Mouse (Mus musculus): ENCODE measurements at regions not wholly inside any gene's neighbourhood (a gene's known extent, or its start where the extent isn't known, plus 50 kb on each side); places are given as distances from the start of the nearest gene placed in this dataset.

DNA sequence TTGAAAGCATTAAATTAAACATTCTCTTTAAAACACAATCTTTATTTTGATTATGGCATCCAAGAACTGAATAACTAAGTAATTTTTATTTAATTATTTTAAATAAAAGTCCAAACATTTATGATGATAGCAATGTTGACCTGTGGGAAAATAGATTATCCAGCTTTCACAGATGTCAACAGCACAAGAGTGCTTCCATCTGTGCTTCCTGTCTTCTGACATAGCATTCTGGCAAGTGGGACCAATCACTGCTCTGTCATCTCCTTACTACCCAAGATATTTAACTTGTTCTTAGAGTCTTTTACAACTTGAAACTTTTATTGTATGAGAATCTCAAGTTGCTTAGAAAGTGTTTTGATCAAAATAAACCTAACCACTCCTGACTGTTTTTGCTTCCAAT is 1170.3 kb upstream of the B3galt2 start:
- TF ChIP-seq CTCF (IDR thresholded peaks at IDR 0.05; ENCODE audit: borderline replicate concordance, insufficient read depth, low read depth, low read length) (no peak), POLR2A (IDR thresholded peaks at IDR 0.05; ENCODE audit: borderline replicate concordance, insufficient read depth, low read length) (no peak)

Data from cerebellum, adult 2 months (tissue).